Mouse (Mus musculus) testis, adult 2 months (tissue): ENCODE results near the gene Efemp2. TPM values are rescaled to one million over a fixed set of nuclear protein-coding genes. Genes with fewer than 3 reads are reported as not detected.

Experiments
- H3K27ac ChIP-seq: fragments of 200-500 bp; 2 replicates; pipeline ENCODE4 v1.5.1; 2012; ENCODE audit warnings: low read depth, low read length; ENCODE audit not compliant: control insufficient read depth, insufficient read depth
- H3K27me3 ChIP-seq: fragments of 200-500 bp; 2 replicates; pipeline ENCODE4 v1.6.1; 2012; ENCODE audit warnings: mild to moderate bottlenecking, low read length, moderate library complexity; ENCODE audit not compliant: control insufficient read depth, insufficient read depth
- H3K36me3 ChIP-seq: fragments of 200-500 bp; 2 replicates; pipeline ENCODE4 v1.6.1; 2012; ENCODE audit warnings: mild to moderate bottlenecking, low read length; ENCODE audit not compliant: control insufficient read depth, insufficient read depth
- H3K4me1 ChIP-seq: fragments of 200-500 bp; 2 replicates; pipeline ENCODE4 v1.6.1; 2012; ENCODE audit warnings: low read length; ENCODE audit not compliant: control insufficient read depth, insufficient read depth
- H3K4me3 ChIP-seq: fragments of 200-500 bp; 2 replicates; pipeline ENCODE4 v1.5.1; 2012; ENCODE audit warnings: low read depth, mild to moderate bottlenecking, low read length, moderate library complexity, mixed read lengths; ENCODE audit not compliant: control insufficient read depth
- CTCF ChIP-seq: fragments of 200-500 bp; IDR thresholded peaks from 2 replicates; pipeline ENCODE4 v1.5.1; 2012; ENCODE audit warnings: low read depth, mild to moderate bottlenecking, inconsistent platforms, low read length, moderate library complexity; ENCODE audit not compliant: control insufficient read depth, insufficient read depth, insufficient replicate concordance
- POLR2A ChIP-seq: fragments of 200-500 bp; IDR thresholded peaks from 2 replicates; pipeline ENCODE4 v1.6.1; 2012; ENCODE audit warnings: low read depth, mild to moderate bottlenecking, inconsistent platforms, low read length, moderate library complexity; ENCODE audit not compliant: control insufficient read depth
- polyA plus RNA-seq: library from polyadenylated mRNA; depleted of rRNA; stranded (reverse); fragments of >200 nt; gene quantifications from 2 replicates; pipeline ENCODE4 v1.2.3, GENCODE M21; 2012

Gene Efemp2
- polyA plus RNA-seq, 1 experiment: 17.3 TPM

GRCm38 (mm10) chr19:5512091-5513004 is 38.6 kb downstream of the Efemp2 start:
- TF ChIP-seq CTCF (no peak), POLR2A (no peak)
- Histone ChIP-seq H3K4me1 (peaks cover 15% of the 10 kb centered on the region), H3K27me3 (no peaks in the 10 kb centered on the region), H3K4me3 (peak overlapping the region; percentile 39; the same call in 1 of the 2 replicates), H3K27ac (no peak overlapping the region), H3K36me3 (no peaks in the 10 kb centered on the region)

DNA sequence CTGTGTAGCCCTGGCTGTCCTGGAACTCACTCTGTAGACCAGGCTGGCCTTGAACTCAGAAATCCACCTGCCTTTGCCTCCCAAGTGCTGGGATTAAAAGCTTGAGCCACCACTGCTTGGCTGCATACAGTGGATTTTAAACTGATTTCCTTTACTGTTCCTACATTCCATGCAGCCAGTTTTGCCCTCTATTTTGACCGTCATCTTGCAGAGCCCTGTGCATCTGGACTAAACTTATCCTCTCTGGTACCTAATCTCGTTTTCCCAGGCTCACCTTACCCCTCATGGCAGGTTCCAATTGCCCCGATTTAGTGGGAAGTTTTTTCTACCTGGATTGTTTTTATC is 39.2 kb downstream of the Efemp2 start:
- no peaks in the 10 kb centered on the region for H3K27me3 ChIP-seq
- peaks cover 15% of the 10 kb centered on the region for H3K4me1 ChIP-seq
- no peak overlapping the region for H3K27ac ChIP-seq
- no peaks in the 10 kb centered on the region for H3K36me3 ChIP-seq
- no peak for TF ChIP-seq CTCF
- TF ChIP-seq POLR2A: no peak
- H3K4me3 ChIP-seq: no peak overlapping the region

GRCm38 (mm10) chr19:5515840-5516777 is 42.4 kb downstream of the Efemp2 start:
- Histone ChIP-seq H3K36me3 (no peaks in the 10 kb centered on the region; the same call in 1 of the 2 replicates), H3K27me3 (no peaks in the 10 kb centered on the region), H3K4me3 (no peak overlapping the region), H3K4me1 (peaks cover 5% of the 10 kb centered on the region), H3K27ac (no peak overlapping the region)
- no peak for TF ChIP-seq POLR2A
- TF ChIP-seq CTCF: no peak

DNA sequence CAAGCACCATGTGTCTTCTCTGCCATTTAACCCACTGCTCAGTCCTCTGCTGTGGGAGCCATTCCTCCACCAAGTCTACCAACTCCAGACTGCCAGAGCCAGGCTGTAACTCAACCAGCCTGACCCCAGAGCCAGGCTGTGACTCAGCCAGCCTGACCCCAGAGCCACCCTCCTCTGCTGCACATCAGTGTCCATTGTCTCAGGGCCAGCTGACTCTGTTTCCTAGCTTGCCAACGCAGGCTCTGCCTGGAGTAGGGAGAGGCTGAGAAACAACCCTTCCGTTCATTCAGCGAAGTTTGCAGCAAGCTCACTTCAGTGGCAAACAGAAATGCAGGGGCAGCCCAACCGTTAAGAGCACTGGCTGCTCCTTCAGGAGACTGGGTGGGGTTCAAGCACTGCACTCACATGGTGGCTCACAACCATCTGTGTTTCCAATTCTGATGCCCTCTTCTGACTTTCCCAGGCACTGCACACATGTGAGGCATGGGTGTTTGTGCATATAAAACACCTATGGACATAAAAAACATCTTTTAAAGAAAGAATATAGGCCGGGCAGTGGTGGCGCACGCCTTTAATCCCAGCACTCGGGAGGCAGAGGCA is 43.3 kb downstream of the Efemp2 start:
- TF ChIP-seq CTCF: no peak
- no peak for TF ChIP-seq POLR2A
- Histone ChIP-seq H3K36me3 (no peaks in the 10 kb centered on the region; the same call in 1 of the 2 replicates), H3K27me3 (no peaks in the 10 kb centered on the region), H3K4me3 (no peak overlapping the region), H3K4me1 (peaks cover 4% of the 10 kb centered on the region), H3K27ac (no peak overlapping the region)

- Histone ChIP-seq H3K36me3 (no peaks in the 10 kb centered on the region; the same call in 1 of the 2 replicates), H3K4me1 (peaks cover 2% of the 10 kb centered on the region; the same call in 1 of the 2 replicates), H3K27ac (no peak overlapping the region), H3K4me3 (no peak overlapping the region), H3K27me3 (no peaks in the 10 kb centered on the region)
- TF ChIP-seq POLR2A (no peak), CTCF (no peak)
Measured at GRCm38 (mm10) chr19:5518721-5519120, 45.0 kb downstream of the Efemp2 start.

GRCm38 (mm10) chr19:5525204-5525603 is 51.5 kb downstream of the Efemp2 start:
- peaks cover 6% of the 10 kb centered on the region; the same call in 1 of the 2 replicates for H3K4me1 ChIP-seq
- H3K27me3 ChIP-seq: no peaks in the 10 kb centered on the region
- no peak overlapping the region for H3K27ac ChIP-seq
- TF ChIP-seq POLR2A: no peak
- no peak for TF ChIP-seq CTCF
- no peaks in the 10 kb centered on the region; the same call in 1 of the 2 replicates for H3K36me3 ChIP-seq
- no peak overlapping the region for H3K4me3 ChIP-seq
